37 mouse cellular contexts compared by ENCODE assay signal in the genomic region with DNA sequence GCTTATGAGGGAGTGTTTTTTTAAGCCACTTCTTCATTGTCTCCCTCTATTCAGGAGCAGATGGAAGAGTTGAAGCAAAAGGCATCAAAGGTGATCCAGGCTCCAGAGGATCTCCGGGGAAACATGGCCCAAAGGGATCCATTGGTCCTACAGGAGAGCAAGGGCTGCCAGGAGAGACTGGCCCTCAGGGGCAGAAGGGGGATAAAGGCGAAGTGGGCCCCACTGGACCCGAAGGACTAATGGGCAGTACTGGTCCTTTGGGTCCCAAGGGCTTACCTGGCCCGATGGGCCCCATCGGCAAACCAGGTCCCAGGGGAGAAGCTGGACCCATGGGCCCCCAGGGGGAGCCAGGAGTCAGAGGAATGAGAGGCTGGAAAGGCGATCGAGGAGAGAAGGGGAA. TPM values are rescaled to one million over a fixed set of nuclear protein-coding genes. Genes with fewer than 3 reads are reported as not detected.
"Had no signal": no experiment of that assay in that cellular context is flagged by ENCODE, and none has a peak within 500 bp of the region (broad histone marks: within the 10 kb centered on the region; RNA-seq: fewer than 3 reads in every experiment).

No protein-coding gene starts in this region.

- H3K4me2 ChIP-seq: heart, embryonic 11.5 days; heart, embryonic 12.5 days; heart, embryonic 13.5 days; heart, embryonic 15.5 days; hindbrain, embryonic 12.5 days; hindbrain, embryonic 13.5 days; hindbrain, embryonic 14.5 days; hindbrain, embryonic 15.5 days; intestine, embryonic 15.5 days; kidney, embryonic 15.5 days had no signal

- H3K4me1 ChIP-seq: heart, embryonic 12.5 days; hindbrain, embryonic 12.5 days; hindbrain, embryonic 13.5 days; hindbrain, embryonic 15.5 days; intestine, embryonic 15.5 days had no signal

- DNase-seq: heart, postnatal 10 days; heart, postnatal 14 days; heart, postnatal 36 days; heart, postnatal 4 days; kidney, adult 11 months; kidney, adult 18-20 months; kidney, adult 2 months; kidney, adult 8-10 months; kidney, adult 9 months; kidney, postnatal 10 days; kidney, postnatal 14 days; kidney, postnatal 36 days; kidney, postnatal 4 days; layer of hippocampus, adult 9-11 months; layer of hippocampus, postnatal 36 days had no signal

- H3K27me3 ChIP-seq: heart, embryonic 12.5 days; heart, embryonic 15.5 days; hindbrain, embryonic 15.5 days; intestine, embryonic 15.5 days had no signal

- H3K4me3 ChIP-seq: heart, embryonic 10.5 days; heart, embryonic 12.5 days; heart, embryonic 13.5 days; heart, embryonic 15.5 days; hindbrain, embryonic 10.5 days; hindbrain, embryonic 12.5 days; hindbrain, embryonic 13.5 days; hindbrain, embryonic 15.5 days; intestine, embryonic 15.5 days; kidney, embryonic 15.5 days; layer of hippocampus, adult 2 months had no signal

- H3K9ac ChIP-seq: heart, embryonic 12.5 days; heart, embryonic 13.5 days; heart, embryonic 15.5 days; hindbrain, embryonic 12.5 days; hindbrain, embryonic 13.5 days; hindbrain, embryonic 14.5 days; hindbrain, embryonic 15.5 days; intestine, embryonic 15.5 days; kidney, embryonic 15.5 days had no signal

- H3K27ac ChIP-seq: heart, embryonic 10.5 days; heart, embryonic 13.5 days; heart, embryonic 15.5 days; hindbrain, embryonic 10.5 days; hindbrain, embryonic 12.5 days; hindbrain, embryonic 13.5 days; hindbrain, embryonic 14.5 days; hindbrain, embryonic 15.5 days; hindbrain, postnatal 0 days; intestine, embryonic 15.5 days; kidney, embryonic 15.5 days; kidney, postnatal 0 days; layer of hippocampus, adult 2 months had no signal

- ATAC-seq: hindbrain, embryonic 16.5 days; hindbrain, postnatal 0 days; inflammation-experienced regulatory T-cells, adult 6 months; intestine, embryonic 15.5 days; intestine, embryonic 16.5 days; intestine, postnatal 0 days had no signal

- H3K9me3 ChIP-seq: heart, embryonic 10.5 days; heart, embryonic 12.5 days; heart, embryonic 13.5 days; heart, embryonic 15.5 days; hindbrain, embryonic 10.5 days; hindbrain, embryonic 12.5 days; hindbrain, embryonic 13.5 days; hindbrain, embryonic 15.5 days; intestine, embryonic 15.5 days; kidney, embryonic 15.5 days had no signal

- H3K36me3 ChIP-seq: heart, embryonic 10.5 days; heart, embryonic 12.5 days; heart, embryonic 13.5 days; heart, embryonic 15.5 days; hindbrain, embryonic 10.5 days; hindbrain, embryonic 12.5 days; hindbrain, embryonic 13.5 days; hindbrain, embryonic 15.5 days; intestine, embryonic 15.5 days; kidney, embryonic 15.5 days had no signal

RNA-seq across cellular contexts. Expression of a gene that starts 11.3 kb away (rescaled TPM):
- total RNA-seq: hematopoietic stem cell, adult 5-6 weeks; hindbrain, postnatal 0 days had no signal
- polyA plus RNA-seq: heart, embryonic 11.5 days; hindbrain, embryonic 11.5 days; hindbrain, embryonic 14.5 days; kidney, embryonic 14.5 days had no signal
